Mouse (Mus musculus): Measurements from ENCODE around the gene Akna. TPM values are rescaled to one million over a fixed set of nuclear protein-coding genes. Genes with fewer than 3 reads are reported as not detected.

The Akna gene
- polyA plus RNA-seq, 1 experiment from 2014 or later = 2.3 TPM

DNA sequence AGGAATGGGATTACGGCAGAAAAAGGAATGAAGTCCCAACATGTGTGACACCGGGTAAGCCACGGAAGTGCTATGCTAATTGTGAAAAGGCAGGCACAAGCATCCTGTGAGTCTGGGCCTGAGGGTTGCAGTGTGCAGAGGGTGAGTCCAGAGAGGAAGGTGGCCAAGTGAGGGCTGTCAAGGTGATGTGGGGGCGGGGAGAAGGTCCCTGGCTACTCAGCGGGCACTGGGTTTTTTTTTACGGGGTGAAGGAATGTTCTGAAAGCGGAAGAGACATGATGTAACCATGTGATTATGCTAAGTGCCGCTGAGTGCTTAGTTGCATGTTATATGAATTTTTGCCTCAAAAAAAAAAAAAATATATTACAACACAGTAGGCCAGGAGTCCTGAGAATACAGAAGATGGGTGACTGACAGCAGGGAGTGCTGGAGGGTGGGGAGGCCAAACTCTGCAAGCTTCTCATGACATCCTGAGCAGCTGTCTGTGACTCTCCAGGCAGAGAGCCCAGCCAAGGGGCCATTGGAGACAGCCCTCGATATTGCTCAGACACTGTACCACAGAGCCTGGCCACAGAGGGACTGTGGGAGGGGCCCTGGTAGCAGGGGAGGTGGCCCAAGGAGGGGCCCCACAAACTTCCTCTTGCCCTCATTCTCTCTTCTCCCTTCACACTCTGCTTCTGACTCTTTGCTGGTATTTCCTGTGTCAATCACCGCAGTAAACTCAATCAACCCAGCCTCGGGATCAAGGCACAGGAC, 4.1 kb downstream of the Akna start:
- H3K9me3 ChIP-seq (replicated peaks) = no peaks in the 10 kb centered on the region
- no peak for ATAC-seq (replicated peaks; ENCODE audit: insufficient number of reproducible peaks, insufficient read depth, low FRiP score, low read depth)
- no peak overlapping the region for H3K4me3 ChIP-seq
- WGBS = 39% methylated on average over 11 of the region's 11 CpGs
- peak overlapping the region; percentile 50 for H3K27ac ChIP-seq
- H3K4me1 ChIP-seq (replicated peaks) = peaks cover 43% of the 10 kb centered on the region
- H3K9ac ChIP-seq = no peak overlapping the region
- H3K36me3 ChIP-seq = peaks cover 3% of the 10 kb centered on the region
- H3K27me3 ChIP-seq = no peaks in the 10 kb centered on the region
- H3K4me2 ChIP-seq = no peak overlapping the region; the same call in 1 of the 2 replicates

- H3K27ac ChIP-seq = no peak overlapping the region
- H3K9ac ChIP-seq = no peak overlapping the region
- H3K27me3 ChIP-seq = no peaks in the 10 kb centered on the region
- 82% methylated on average over 10 of the region's 10 CpGs for WGBS
- H3K4me1 ChIP-seq (replicated peaks) = peaks cover 33% of the 10 kb centered on the region
- peaks cover 3% of the 10 kb centered on the region for H3K36me3 ChIP-seq
- no peak for ATAC-seq (replicated peaks; ENCODE audit: insufficient number of reproducible peaks, insufficient read depth, low FRiP score, low read depth)
- no peak overlapping the region for H3K4me3 ChIP-seq
- H3K9me3 ChIP-seq (replicated peaks) = no peaks in the 10 kb centered on the region
- H3K4me2 ChIP-seq = no peak overlapping the region
Measured at GRCm38 (mm10) chr4:63397981-63398537, 5.1 kb downstream of the Akna start.

DNA sequence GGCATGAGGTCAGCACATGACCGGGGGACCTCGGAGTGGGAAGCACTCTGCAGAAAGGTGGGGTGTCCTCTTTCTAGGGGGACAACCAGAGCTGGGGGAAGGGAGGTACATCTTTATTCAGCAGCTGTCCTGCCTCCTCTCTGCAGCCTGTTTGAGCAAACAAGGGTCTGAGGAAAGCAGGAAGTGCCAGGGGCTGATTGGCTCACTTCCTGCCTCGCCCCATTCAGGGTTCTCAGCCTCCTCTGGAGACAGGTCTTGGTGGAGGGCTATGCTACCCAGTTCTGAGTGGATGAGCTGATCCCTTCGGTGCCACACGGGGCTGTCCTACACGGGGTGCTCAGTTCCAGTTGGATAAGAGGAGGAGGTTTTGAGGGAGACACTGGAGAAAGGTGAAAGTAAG, 11.8 kb downstream of the Akna start:
- no peaks in the 10 kb centered on the region for H3K9me3 ChIP-seq (replicated peaks)
- 64% methylated on average over 6 of the region's 6 CpGs for WGBS
- no peak overlapping the region for H3K9ac ChIP-seq
- 0 out of 2 replicates have a peak, but pooled peaks cover 2% of the 10 kb centered on the region for H3K4me1 ChIP-seq (replicated peaks)
- no peak for ATAC-seq (replicated peaks; ENCODE audit: insufficient number of reproducible peaks, insufficient read depth, low FRiP score, low read depth)
- H3K27ac ChIP-seq = no peak overlapping the region
- no peak overlapping the region for H3K4me3 ChIP-seq
- H3K36me3 ChIP-seq = peaks cover 3% of the 10 kb centered on the region
- H3K27me3 ChIP-seq = no peaks in the 10 kb centered on the region
- no peak overlapping the region for H3K4me2 ChIP-seq

- Histone ChIP-seq H3K9me3 (replicated peaks) (no peaks in the 10 kb centered on the region), H3K4me1 (replicated peaks) (0 out of 2 replicates have a peak, but pooled peaks cover 2% of the 10 kb centered on the region), H3K27me3 (no peaks in the 10 kb centered on the region), H3K9ac (no peak overlapping the region), H3K27ac (no peak overlapping the region), H3K36me3 (peaks cover 3% of the 10 kb centered on the region), H3K4me3 (no peak overlapping the region), H3K4me2 (no peak overlapping the region)
- no peak for ATAC-seq (replicated peaks; ENCODE audit: insufficient number of reproducible peaks, insufficient read depth, low FRiP score, low read depth)
- WGBS = 70% methylated on average over 11 of the region's 11 CpGs
Measured at GRCm38 (mm10) chr4:63389887-63390528, 13.1 kb downstream of the Akna start.

GRCm38 (mm10) chr4:63389121-63389886, 13.8 kb downstream of the Akna start:
- Histone ChIP-seq H3K9me3 (replicated peaks) (no peaks in the 10 kb centered on the region), H3K27ac (no peak overlapping the region), H3K4me2 (no peak overlapping the region), H3K4me3 (no peak overlapping the region), H3K27me3 (no peaks in the 10 kb centered on the region), H3K36me3 (peaks cover 1% of the 10 kb centered on the region), H3K9ac (no peak overlapping the region), H3K4me1 (replicated peaks) (0 out of 2 replicates have a peak, but pooled peaks cover 2% of the 10 kb centered on the region)
- WGBS = 57% methylated on average over 8 of the region's 8 CpGs
- no peak for ATAC-seq (replicated peaks; ENCODE audit: insufficient number of reproducible peaks, insufficient read depth, low FRiP score, low read depth)

DNA sequence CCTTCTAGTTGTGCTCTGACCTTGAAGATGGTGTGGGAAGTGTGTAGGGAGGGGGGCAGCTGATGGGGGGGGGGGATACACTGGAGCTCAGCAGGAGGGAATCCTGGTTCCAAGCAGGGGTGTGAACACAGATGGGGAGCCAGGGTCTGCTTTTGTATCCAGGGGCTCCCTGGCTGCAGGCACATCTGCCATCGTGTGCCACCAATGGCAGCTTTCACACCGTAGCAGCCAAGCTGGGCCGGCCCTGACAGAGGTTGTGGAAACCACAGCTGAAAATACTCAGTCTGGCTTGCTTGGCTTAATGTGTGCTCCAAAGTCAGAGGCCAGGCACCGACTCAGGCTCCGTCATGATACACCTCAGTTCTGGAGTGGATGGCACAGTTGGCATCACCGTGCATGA, 15.1 kb downstream of the Akna start:
- Histone ChIP-seq H3K36me3 (no peaks in the 10 kb centered on the region), H3K4me2 (no peak overlapping the region), H3K4me1 (replicated peaks) (0 out of 2 replicates have a peak, but pooled peaks cover 2% of the 10 kb centered on the region), H3K9me3 (replicated peaks) (no peaks in the 10 kb centered on the region), H3K9ac (no peak overlapping the region), H3K4me3 (no peak overlapping the region), H3K27ac (no peak overlapping the region), H3K27me3 (no peaks in the 10 kb centered on the region)
- no peak for ATAC-seq (replicated peaks; ENCODE audit: insufficient number of reproducible peaks, insufficient read depth, low FRiP score, low read depth)
- 81% methylated on average over 6 of the region's 6 CpGs for WGBS

DNA sequence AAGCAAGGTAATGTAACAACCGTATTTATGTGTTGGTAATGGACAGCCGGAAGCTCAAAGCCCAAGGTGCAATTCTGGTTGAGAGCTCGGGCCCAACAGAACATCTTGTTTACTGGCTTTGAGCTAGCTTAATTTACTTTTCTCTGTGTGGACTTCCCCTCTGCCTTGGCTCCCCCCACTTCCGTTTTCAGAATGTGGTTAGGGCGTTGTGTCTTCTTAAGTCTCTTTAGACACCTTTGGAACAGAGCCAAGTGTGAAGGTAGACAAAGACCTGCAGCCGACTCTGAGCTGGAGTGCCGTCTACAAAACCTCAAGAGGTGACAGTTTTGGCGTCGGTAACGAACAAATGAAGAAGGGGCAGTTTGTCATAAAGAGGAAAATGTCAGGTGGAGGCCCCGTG, 17.4 kb downstream of the Akna start:
- H3K4me2 ChIP-seq = no peak overlapping the region
- no peaks in the 10 kb centered on the region for H3K27me3 ChIP-seq
- H3K9me3 ChIP-seq (replicated peaks) = no peaks in the 10 kb centered on the region
- no peak overlapping the region for H3K4me3 ChIP-seq
- H3K27ac ChIP-seq = no peak overlapping the region
- H3K9ac ChIP-seq = no peak overlapping the region
- WGBS = 71% methylated on average over 11 of the region's 11 CpGs
- H3K36me3 ChIP-seq = no peaks in the 10 kb centered on the region
- ATAC-seq (replicated peaks; ENCODE audit: insufficient number of reproducible peaks, insufficient read depth, low FRiP score, low read depth) = no peak
- H3K4me1 ChIP-seq (replicated peaks) = 0 out of 2 replicates have a peak, but pooled peaks cover 2% of the 10 kb centered on the region

- Histone ChIP-seq H3K36me3 (peaks cover 5% of the 10 kb centered on the region; the same call in 1 of the 2 replicates), H3K4me2 (no peak overlapping the region), H3K9me3 (replicated peaks) (no peaks in the 10 kb centered on the region), H3K4me1 (replicated peaks) (0 out of 2 replicates have a peak, but pooled peaks cover 2% of the 10 kb centered on the region), H3K27me3 (no peaks in the 10 kb centered on the region), H3K27ac (no peak overlapping the region), H3K9ac (no peak overlapping the region), H3K4me3 (no peak overlapping the region)
- no peak for ATAC-seq (replicated peaks; ENCODE audit: insufficient number of reproducible peaks, insufficient read depth, low FRiP score, low read depth)
- WGBS = 80% methylated on average over 3 of the region's 3 CpGs
Measured at GRCm38 (mm10) chr4:63385253-63385652, 17.9 kb downstream of the Akna start.

- H3K9ac ChIP-seq = no peak overlapping the region
- H3K9me3 ChIP-seq (replicated peaks) = no peaks in the 10 kb centered on the region
- no peak for ATAC-seq (replicated peaks; ENCODE audit: insufficient number of reproducible peaks, insufficient read depth, low FRiP score, low read depth)
- H3K4me2 ChIP-seq = no peak overlapping the region
- H3K27me3 ChIP-seq = no peaks in the 10 kb centered on the region
- 0 out of 2 replicates have a peak, but pooled peaks cover 1% of the 10 kb centered on the region for H3K4me1 ChIP-seq (replicated peaks)
- WGBS = 90% methylated on average over 4 of the region's 4 CpGs
- H3K36me3 ChIP-seq = peaks cover 11% of the 10 kb centered on the region; the same call in 1 of the 2 replicates
- no peak overlapping the region for H3K4me3 ChIP-seq
- no peak overlapping the region for H3K27ac ChIP-seq
Measured at GRCm38 (mm10) chr4:63384262-63384661, 18.9 kb downstream of the Akna start.

DNA sequence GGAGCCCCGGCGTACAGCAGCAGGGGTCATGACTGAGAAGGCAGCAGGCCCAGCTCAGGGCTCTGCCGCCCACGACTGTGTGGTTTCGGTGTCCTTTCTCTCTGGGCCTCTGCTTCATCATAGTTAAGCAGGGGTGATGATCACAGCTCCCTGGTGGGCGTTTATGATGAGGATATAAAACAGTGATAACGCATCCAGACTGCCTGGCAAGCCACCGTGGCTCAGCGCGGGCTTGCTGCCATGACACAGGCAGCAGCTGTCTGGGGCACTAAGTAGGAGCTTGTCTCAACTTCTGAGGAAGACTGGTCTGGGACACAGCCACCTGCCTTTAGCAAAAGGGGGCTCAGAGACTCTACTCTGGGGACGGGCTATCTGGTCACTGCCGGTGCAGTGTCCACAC, 19.7 kb downstream of the Akna start:
- H3K36me3 ChIP-seq = peaks cover 14% of the 10 kb centered on the region; the same call in 1 of the 2 replicates
- no peaks in the 10 kb centered on the region for H3K27me3 ChIP-seq
- no peak overlapping the region for H3K9ac ChIP-seq
- no peaks in the 10 kb centered on the region for H3K4me1 ChIP-seq (replicated peaks)
- no peaks in the 10 kb centered on the region for H3K9me3 ChIP-seq (replicated peaks)
- no peak overlapping the region for H3K4me2 ChIP-seq
- no peak overlapping the region for H3K4me3 ChIP-seq
- 67% methylated on average over 12 of the region's 12 CpGs for WGBS
- H3K27ac ChIP-seq = no peak overlapping the region
- ATAC-seq (replicated peaks; ENCODE audit: insufficient number of reproducible peaks, insufficient read depth, low FRiP score, low read depth) = no peak
